Mouse (Mus musculus) embryonic facial prominence, embryonic 14.5 days (tissue): ENCODE measurements around the gene Olfr222. TPM values are rescaled to one million over a fixed set of nuclear protein-coding genes. Genes with fewer than 3 reads are reported as not detected.

Source experiments
- polyA plus RNA-seq: library from polyadenylated mRNA; unstranded; fragments of >200 nt; fragmentation: Nextera tagmentation; extraction: Ambion mirVana; gene quantifications from 2 replicates; pipeline ENCODE4 v1.2.1, GENCODE M21; 2014

Gene Olfr222
- polyA plus RNA-seq, 1 experiment from 2014 or later = 0.11 TPM

Other genes starting within 250 kb of the Olfr222 start
- not detected in 2 replicates for gene Prss38, start 200.6 kb downstream of the Olfr222 start, polyA plus RNA-seq
- gene Jmjd4, start 126.2 kb downstream of the Olfr222 start, polyA plus RNA-seq = 9.7 and 11.1 TPM in 2 replicates
- gene Snap47, start 125.0 kb downstream of the Olfr222 start, polyA plus RNA-seq = 124 and 142 TPM in 2 replicates
- 8.8 and 11.0 TPM in 2 replicates for gene Zfp867, start 103.8 kb downstream of the Olfr222 start, polyA plus RNA-seq
- gene Zkscan17, start 49.5 kb downstream of the Olfr222 start, polyA plus RNA-seq = 17.1 and 19.7 TPM in 2 replicates
- 0.29 and 0.45 TPM in 2 replicates for gene Nlrp3, start 34.7 kb downstream of the Olfr222 start, polyA plus RNA-seq
- 0.12 TPM in 1 of 2 replicates, not detected in the other for gene Olfr223, start 17.1 kb upstream of the Olfr222 start, polyA plus RNA-seq
- gene Mprip, start 85.1 kb upstream of the Olfr222 start, polyA plus RNA-seq = 75.0 and 80.4 TPM in 2 replicates
- gene Pld6, start 211.4 kb upstream of the Olfr222 start, polyA plus RNA-seq = 0.96 and 1.3 TPM in 2 replicates
- gene Flcn, start 233.8 kb upstream of the Olfr222 start, polyA plus RNA-seq = 31.0 and 32.2 TPM in 2 replicates